Mouse (Mus musculus): ENCODE measurements around the gene Tmem233. TPM values are rescaled to one million over a fixed set of nuclear protein-coding genes. Genes with fewer than 3 reads are reported as not detected.

Gene Tmem233
- total RNA-seq (2022): under 1 TPM in 1 of 4 experiments, not detected in 3; 0.14 TPM

GRCm38 (mm10) chr5:116083081-116083480, at the start of gene Tmem233:
TSS of gene Tmem233 (minus strand) at chr5:116083244.
- no peak for DNase-seq (ENCODE audit: low spot score)

- DNase-seq (ENCODE audit: low spot score): peak; percentile 54
Observed at GRCm38 (mm10) chr5:116123344-116123743, 40.3 kb upstream of the Tmem233 start.

DNA sequence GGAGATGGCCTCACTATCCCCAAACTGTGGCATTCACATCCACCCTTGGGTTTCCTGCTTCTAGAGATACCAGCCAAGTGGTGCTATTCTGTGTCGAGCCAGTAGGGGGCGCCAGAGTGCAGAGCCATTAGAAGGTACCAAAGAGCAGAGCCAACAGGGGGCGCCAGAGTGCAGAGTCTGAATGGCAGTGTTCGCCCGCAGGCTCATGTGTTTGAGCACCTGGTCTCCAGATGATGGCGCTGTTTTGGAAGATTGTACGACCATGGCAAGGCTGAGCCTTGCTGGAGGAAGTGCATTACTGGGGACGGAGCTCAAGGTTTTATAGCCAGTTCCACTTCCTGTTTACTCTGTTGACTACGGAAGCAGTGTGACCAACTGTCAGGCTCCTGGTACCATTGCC, 33.5 kb upstream of the Tmem233 start:
- no peak for DNase-seq (ENCODE audit: low spot score)

DNA sequence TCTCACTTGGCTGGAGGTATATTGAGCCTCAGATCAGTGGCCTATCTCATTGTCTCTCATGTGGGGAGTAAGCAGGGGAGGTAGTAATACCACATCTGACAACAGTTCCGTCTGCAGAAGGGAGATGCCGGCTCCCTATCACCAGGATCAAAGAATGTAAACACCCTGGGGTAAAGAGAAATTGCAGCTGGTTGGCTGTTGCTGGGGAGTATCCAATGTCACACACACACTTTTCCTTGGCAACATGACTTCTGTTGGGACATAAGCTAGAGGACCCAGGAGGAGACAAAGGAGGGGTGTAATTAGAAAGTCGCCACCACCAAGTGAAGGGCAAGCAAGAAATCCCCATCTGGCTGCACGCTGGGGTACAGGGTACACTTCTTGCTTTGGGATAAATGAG, 33.1 kb upstream of the Tmem233 start:
- no peak for DNase-seq (ENCODE audit: low spot score)

- DNase-seq (ENCODE audit: low spot score): no peak
Observed at GRCm38 (mm10) chr5:116115071-116115834, 32.2 kb upstream of the Tmem233 start.

GRCm38 (mm10) chr5:116108651-116109050, 25.6 kb upstream of the Tmem233 start:
- no peak for DNase-seq (ENCODE audit: low spot score)

GRCm38 (mm10) chr5:116084231-116084630, 1.2 kb upstream of the Tmem233 start:
- DNase-seq (ENCODE audit: low spot score): no peak

DNA sequence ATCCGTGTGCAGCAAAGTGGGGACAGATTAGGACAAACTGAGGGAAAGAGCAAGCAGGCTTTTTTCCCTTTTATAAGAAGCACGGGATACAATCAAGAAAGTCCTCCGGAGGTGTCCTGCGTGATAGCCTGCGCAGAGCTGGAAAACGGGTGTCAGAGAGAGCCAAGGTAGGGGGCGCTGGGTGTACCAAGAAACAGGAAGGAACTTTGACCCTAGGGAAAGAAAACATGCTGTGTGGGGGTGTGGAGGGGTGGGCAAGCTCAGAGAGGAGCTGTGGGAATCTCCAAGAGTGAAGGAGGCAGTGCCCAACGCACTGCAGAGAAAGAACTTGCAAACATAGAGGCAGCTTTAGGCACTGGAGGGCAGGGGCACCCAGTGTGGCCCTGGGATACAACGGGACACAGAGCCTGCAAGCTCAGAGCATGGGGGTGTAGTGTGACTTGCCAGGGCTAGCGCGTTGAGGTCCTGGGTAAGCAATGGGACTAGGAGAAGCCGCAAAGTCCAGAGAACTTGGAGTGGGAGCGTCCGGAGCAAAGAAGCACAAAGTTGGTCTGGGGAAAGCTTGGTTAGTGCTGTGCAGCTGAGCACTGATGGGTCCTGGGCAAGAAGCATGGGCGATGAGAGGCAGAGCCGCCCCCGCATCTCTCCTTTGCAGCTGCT, 673 bp downstream of the Tmem233 start:
- no peak for DNase-seq (ENCODE audit: low spot score)

DNA sequence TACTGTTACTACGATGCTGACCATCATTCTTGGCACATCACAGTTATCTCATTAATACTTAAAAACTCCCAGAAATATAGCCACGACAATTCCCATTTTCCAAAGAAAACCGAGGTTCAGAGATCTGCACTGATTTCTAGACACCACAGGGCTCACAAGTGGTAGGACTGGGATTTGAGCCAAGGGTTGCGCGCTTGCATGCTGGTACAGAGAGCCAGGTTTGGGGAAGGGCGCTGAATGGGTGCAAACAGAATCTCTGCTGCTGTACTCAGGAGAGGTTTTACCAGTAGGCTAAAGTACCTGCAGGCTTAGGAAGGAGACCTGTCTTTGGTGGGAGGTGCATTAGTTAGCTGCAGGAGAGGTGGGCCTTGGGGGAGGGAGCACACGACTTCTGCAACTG, 1.4 kb downstream of the Tmem233 start:
- DNase-seq (ENCODE audit: low spot score): no peak

GRCm38 (mm10) chr5:116080736-116081135, 2.3 kb downstream of the Tmem233 start:
- no peak for DNase-seq (ENCODE audit: low spot score)

GRCm38 (mm10) chr5:116069618-116070017, 13.4 kb downstream of the Tmem233 start:
- no peak for DNase-seq (ENCODE audit: low spot score)

DNA sequence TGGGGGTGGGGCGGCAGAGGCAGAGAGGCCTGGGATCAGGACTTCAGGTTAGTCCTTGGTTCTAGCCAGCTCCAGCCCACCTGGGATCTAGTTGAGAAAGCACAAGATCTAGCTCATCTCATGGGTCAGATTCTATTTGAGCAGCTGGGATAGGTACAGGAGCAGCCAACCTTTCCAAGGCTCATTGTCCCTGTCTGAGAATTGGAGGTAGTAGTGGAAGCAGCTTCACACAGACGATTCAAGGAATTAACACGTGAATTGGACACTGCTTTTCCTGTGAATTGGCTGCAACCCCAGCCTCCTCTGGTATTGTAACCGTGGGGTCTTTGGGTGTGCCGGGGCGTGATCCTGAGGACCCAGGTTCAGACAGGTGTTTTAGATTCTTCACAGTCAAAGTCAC, 30.2 kb downstream of the Tmem233 start:
- no peak for DNase-seq (ENCODE audit: low spot score)

GRCm38 (mm10) chr5:116052171-116052570, 30.9 kb downstream of the Tmem233 start:
- no peak for DNase-seq (ENCODE audit: low spot score)

DNA sequence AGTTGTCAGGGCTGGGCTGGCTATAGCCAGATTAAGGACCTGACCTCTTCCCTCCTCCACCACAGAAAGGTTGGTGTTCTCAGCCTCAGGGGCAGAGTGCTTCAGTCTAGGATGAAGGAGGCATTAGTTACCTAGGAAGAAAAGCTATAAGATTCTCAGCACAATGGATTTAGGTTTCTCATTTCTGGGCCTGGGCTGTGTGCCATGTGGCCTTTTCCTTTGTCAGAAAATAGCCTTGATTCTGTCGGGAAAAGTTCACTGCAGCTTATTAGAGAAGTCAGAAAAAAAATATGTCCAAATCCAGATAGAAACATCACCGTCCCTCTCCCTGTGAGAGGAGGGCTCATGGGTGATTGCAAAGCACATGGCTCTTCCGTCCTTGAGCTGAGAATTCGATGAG, 33.2 kb downstream of the Tmem233 start:
- DNase-seq (ENCODE audit: low spot score): no peak

DNA sequence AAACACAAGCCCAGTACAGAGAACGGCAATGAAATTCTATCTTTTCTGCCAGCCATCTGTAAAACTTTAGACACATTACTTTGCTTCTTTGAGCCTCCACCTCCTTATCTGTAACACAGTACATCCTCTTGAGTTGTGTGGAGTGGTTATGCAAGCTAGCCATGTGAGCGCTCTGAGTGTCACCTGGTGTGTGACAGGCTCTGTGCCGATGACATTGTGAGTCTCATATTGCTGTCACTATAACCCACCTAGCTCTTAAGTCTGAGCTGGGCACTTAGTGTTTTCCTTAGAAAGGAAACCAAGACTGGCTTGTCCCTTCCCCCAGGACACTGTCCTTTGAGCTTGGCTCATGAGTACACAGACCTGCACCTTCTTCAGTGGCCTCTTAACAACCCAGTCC, 34.7 kb downstream of the Tmem233 start:
- DNase-seq (ENCODE audit: low spot score): no peak

DNA sequence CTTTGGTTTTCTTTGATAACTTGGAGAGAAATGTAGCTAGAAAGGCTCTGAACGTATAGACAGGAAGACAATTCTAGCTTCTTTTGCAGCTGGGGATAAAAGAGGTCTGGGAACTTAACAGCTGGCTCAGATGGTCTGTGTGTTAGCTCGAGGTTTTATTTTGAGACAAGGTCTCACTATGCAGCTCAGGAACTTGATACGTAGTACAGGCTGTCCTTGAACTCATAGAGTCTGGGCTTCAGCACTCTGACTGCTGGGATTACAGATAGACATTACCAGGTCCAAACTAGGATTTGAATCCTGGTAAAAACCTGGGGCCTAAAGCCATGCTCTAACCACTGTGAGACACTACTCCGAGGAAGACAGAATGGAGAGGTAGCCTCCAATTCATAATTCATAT, 36.8 kb downstream of the Tmem233 start:
- no peak for DNase-seq (ENCODE audit: low spot score)

DNA sequence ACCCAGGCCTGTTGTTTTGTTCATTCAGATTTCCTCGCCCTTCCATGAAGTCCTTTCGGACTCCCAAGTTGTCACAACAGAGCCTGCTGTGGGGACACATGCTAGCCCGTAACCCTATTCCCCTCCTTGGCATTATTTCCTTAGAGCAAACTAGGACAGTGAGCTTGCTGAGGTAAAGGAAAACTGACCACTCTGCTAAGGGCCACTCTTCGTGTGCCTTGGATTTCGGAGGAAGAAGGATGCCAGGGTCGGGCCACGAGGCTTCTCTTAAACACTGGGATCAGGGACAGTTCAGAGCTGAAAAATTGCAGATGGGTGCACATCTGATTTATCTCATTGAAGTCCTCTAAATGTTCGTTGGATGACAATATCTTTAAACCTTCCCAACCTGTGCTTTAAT, 37.5 kb downstream of the Tmem233 start:
- DNase-seq (ENCODE audit: low spot score): no peak

DNA sequence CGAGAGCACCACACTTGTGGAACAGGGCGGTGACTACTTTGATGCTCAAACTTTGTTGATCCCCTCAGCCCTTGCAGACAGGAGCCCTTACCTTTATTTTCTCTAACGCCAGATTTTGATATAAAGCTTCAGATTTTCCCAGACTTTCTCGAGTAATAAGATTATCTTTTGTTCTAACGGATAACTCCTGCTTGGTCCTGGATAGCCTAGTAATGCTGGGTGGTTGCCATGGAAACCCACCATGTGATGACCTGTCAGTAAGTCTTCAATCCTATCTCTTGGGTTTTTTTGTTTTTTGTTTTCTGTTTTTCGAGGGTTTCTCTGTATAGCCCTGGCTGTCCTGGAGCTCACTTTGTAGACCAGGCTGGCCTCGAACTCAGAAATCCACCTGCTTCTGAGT, 40.8 kb downstream of the Tmem233 start:
- no peak for DNase-seq (ENCODE audit: low spot score)

DNA sequence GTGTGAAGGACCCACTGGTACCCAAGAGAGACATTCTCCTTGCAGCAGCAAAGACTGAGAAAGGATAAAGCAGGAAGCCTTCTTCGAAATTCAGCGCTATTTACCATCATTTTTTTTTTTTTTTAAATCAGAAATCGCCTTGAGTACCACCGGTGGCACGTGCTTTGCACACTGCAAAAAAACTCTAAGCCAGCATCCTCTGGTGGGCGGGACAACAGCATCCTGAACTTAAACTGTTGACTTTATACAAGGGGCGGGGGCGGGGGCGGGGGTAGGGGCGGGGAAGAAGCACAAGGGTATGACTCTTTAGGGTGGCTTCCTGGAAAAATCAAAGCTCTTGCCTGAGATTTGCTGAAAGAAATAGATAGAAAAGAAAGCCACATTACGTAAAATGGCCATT, 43.3 kb downstream of the Tmem233 start:
- no peak for DNase-seq (ENCODE audit: low spot score)

GRCm38 (mm10) chr5:116037731-116038130, 45.3 kb downstream of the Tmem233 start:
- DNase-seq (ENCODE audit: low spot score): no peak

DNA sequence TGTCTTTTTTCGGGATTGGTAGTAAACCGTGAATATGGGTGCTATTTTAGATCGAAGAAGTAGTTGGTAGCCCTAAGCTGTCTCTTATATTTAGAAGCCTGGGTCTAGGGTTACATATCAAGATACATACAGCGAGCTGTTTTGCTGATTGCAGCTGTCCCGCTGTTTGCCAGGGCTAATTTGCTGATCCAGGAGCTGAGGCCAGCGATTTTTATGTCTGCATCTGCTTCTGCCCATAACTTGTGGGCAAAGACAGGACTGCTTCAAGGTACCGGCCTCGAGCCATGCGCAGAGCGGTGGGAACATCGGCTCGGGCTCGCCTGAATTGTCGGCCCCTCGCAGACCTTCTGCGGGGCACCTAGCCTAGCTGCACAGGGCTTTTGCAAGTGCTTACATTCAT, 46.6 kb downstream of the Tmem233 start:
- DNase-seq (ENCODE audit: low spot score): no peak

GRCm38 (mm10) chr5:116031190-116031577, 51.9 kb downstream of the Tmem233 start:
- DNase-seq (ENCODE audit: low spot score): peak; percentile 53

DNA sequence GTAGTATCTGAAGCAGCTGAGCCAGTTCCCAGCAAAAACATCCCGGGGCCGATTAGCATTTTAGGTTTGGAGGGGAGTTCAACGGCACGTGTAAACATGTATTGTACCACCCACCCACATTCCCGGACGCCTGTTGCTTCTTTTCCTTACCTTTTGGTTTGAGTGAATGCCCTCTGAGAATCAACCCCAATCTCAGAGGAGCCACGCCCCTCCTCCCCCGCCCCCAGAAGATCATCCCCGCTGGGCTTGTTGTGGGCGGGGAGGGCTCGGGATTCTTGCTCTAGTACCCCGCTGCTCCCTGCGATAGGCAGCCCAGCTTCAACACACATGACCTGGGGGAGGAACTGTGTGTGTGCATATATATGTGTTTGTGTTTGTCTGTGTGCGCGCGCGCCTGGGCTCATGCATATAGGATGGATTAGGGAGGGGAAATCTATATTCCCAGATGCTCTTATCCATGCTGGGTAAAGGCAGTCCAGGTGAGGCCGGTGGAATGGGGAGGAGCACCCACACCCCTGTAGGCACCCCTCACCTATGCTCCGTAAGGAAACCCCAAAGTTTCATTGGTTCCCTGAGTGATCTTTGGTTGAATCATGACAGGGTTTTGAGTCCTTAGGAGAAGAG, 52.4 kb downstream of the Tmem233 start:
- no peak for DNase-seq (ENCODE audit: low spot score)
